Mouse (Mus musculus) testis, adult 2 months (tissue): ENCODE results near the gene Evl. TPM values are rescaled to one million over a fixed set of nuclear protein-coding genes. Genes with fewer than 3 reads are reported as not detected.
A peak's percentile ranks its signal among the peaks of the same experiment; 100 is the strongest.
"Not testable (repeated sequence)": the region's sequence is repeated elsewhere in the genome, so short reads cannot be mapped to it uniquely, and the experiment has no call there.

ENCODE experiments used
- H3K27ac ChIP-seq: fragments of 200-500 bp; 2 replicates; pipeline ENCODE4 v1.5.1; 2012; ENCODE audit warnings: low read depth, low read length; ENCODE audit not compliant: control insufficient read depth, insufficient read depth
- H3K27me3 ChIP-seq: fragments of 200-500 bp; 2 replicates; pipeline ENCODE4 v1.6.1; 2012; ENCODE audit warnings: mild to moderate bottlenecking, low read length, moderate library complexity; ENCODE audit not compliant: control insufficient read depth, insufficient read depth
- H3K36me3 ChIP-seq: fragments of 200-500 bp; 2 replicates; pipeline ENCODE4 v1.6.1; 2012; ENCODE audit warnings: mild to moderate bottlenecking, low read length; ENCODE audit not compliant: control insufficient read depth, insufficient read depth
- H3K4me1 ChIP-seq: fragments of 200-500 bp; 2 replicates; pipeline ENCODE4 v1.6.1; 2012; ENCODE audit warnings: low read length; ENCODE audit not compliant: control insufficient read depth, insufficient read depth
- H3K4me3 ChIP-seq: fragments of 200-500 bp; 2 replicates; pipeline ENCODE4 v1.5.1; 2012; ENCODE audit warnings: low read depth, mild to moderate bottlenecking, low read length, moderate library complexity, mixed read lengths; ENCODE audit not compliant: control insufficient read depth
- CTCF ChIP-seq: fragments of 200-500 bp; IDR thresholded peaks from 2 replicates; pipeline ENCODE4 v1.5.1; 2012; ENCODE audit warnings: low read depth, mild to moderate bottlenecking, inconsistent platforms, low read length, moderate library complexity; ENCODE audit not compliant: control insufficient read depth, insufficient read depth, insufficient replicate concordance
- POLR2A ChIP-seq: fragments of 200-500 bp; IDR thresholded peaks from 2 replicates; pipeline ENCODE4 v1.6.1; 2012; ENCODE audit warnings: low read depth, mild to moderate bottlenecking, inconsistent platforms, low read length, moderate library complexity; ENCODE audit not compliant: control insufficient read depth
- polyA plus RNA-seq: library from polyadenylated mRNA; depleted of rRNA; stranded (reverse); fragments of >200 nt; gene quantifications from 2 replicates; pipeline ENCODE4 v1.2.3, GENCODE M21; 2012

Gene Evl
- polyA plus RNA-seq, 1 experiment: 36.4 TPM

- H3K4me3 ChIP-seq: no peak overlapping the region
- no peak for TF ChIP-seq POLR2A
- TF ChIP-seq CTCF: no peak
- no peaks in the 10 kb centered on the region for H3K27me3 ChIP-seq
- no peak overlapping the region for H3K27ac ChIP-seq
- H3K4me1 ChIP-seq: no peaks in the 10 kb centered on the region
- no peaks in the 10 kb centered on the region for H3K36me3 ChIP-seq
Measured at GRCm38 (mm10) chr12:108709964-108710765, 155.6 kb downstream of the Evl start.

- Histone ChIP-seq H3K4me3 (no peak overlapping the region), H3K27ac (no peak overlapping the region), H3K4me1 (no peaks in the 10 kb centered on the region), H3K27me3 (no peaks in the 10 kb centered on the region), H3K36me3 (no peaks in the 10 kb centered on the region)
- TF ChIP-seq POLR2A (no peak), CTCF (no peak)
Measured at GRCm38 (mm10) chr12:108710861-108711615, 156.5 kb downstream of the Evl start.

- TF ChIP-seq CTCF: no peak
- no peak for TF ChIP-seq POLR2A
- Histone ChIP-seq H3K36me3 (no peaks in the 10 kb centered on the region), H3K4me1 (no peaks in the 10 kb centered on the region), H3K4me3 (no peak overlapping the region), H3K27me3 (no peaks in the 10 kb centered on the region), H3K27ac (no peak overlapping the region)
Measured at GRCm38 (mm10) chr12:108712481-108712880, 158.0 kb downstream of the Evl start.

- H3K27me3 ChIP-seq, H3K27ac ChIP-seq, H3K4me1 ChIP-seq, H3K36me3 ChIP-seq, H3K4me3 ChIP-seq: not testable (repeated sequence)
- TF ChIP-seq CTCF: peak; percentile 27; the same call in 1 of the 2 replicates
Measured at GRCm38 (mm10) chr12:108713972-108714371, 159.5 kb downstream of the Evl start.

GRCm38 (mm10) chr12:108715854-108716253, 161.3 kb downstream of the Evl start:
- H3K27me3 ChIP-seq: no peaks in the 10 kb centered on the region
- no peak overlapping the region for H3K27ac ChIP-seq
- TF ChIP-seq POLR2A: no peak
- no peak for TF ChIP-seq CTCF
- no peaks in the 10 kb centered on the region for H3K36me3 ChIP-seq
- H3K4me1 ChIP-seq: no peaks in the 10 kb centered on the region; the same call in 1 of the 2 replicates
- H3K4me3 ChIP-seq: no peak overlapping the region

- Histone ChIP-seq H3K36me3 (no peaks in the 10 kb centered on the region), H3K4me1 (no peaks in the 10 kb centered on the region; the same call in 1 of the 2 replicates), H3K4me3 (no peak overlapping the region), H3K27me3 (no peaks in the 10 kb centered on the region), H3K27ac (no peak overlapping the region)
- no peak for TF ChIP-seq POLR2A
- TF ChIP-seq CTCF: no peak
Measured at GRCm38 (mm10) chr12:108718485-108718884, 164.0 kb downstream of the Evl start.

- Histone ChIP-seq H3K4me3 (no peak overlapping the region), H3K27me3 (no peaks in the 10 kb centered on the region), H3K4me1 (no peaks in the 10 kb centered on the region; the same call in 1 of the 2 replicates), H3K36me3 (no peaks in the 10 kb centered on the region), H3K27ac (no peak overlapping the region)
- no peak for TF ChIP-seq CTCF
- no peak for TF ChIP-seq POLR2A
Measured at GRCm38 (mm10) chr12:108722464-108722863, 167.9 kb downstream of the Evl start.
